Mouse (Mus musculus) thymus, postnatal 10 days (tissue): Measurements from ENCODE around the gene Gm21310.
"Not testable (repeated sequence)": the region's sequence is repeated elsewhere in the genome, so short reads cannot be mapped to it uniquely, and the experiment has no call there.

Source experiments
- DNase-seq, 2 experiments: peaks; one replicate each; pipeline ENCODE4 v3.0.0; 2021; ENCODE audit warnings: low spot score in 2 of 2

The Gm21310 gene

GRCm38 (mm10) chrY:10147083-10147482 lies at the start of gene Gm21310:
Gene Gm21310 (minus strand): TSS chrY:10147183.
- not testable (repeated sequence) for DNase-seq
